Mouse (Mus musculus) stomach, embryonic 14.5 days (tissue): ENCODE results near the gene Gsdmc4. TPM values are rescaled to one million over a fixed set of nuclear protein-coding genes. Genes with fewer than 3 reads are reported as not detected.
"Not testable (repeated sequence)": the region's sequence is repeated elsewhere in the genome, so short reads cannot be mapped to it uniquely, and the experiment has no call there.

Source experiments
- ATAC-seq: fragments of 200-750 bp; cut with Nextera tagmentation; 2 replicates; pipeline ENCODE4 v1.8.0; 2017; ENCODE audit warnings: low read depth, moderate TSS enrichment; ENCODE audit not compliant: insufficient number of reproducible peaks, insufficient read depth, low FRiP score
- H3K27ac ChIP-seq: fragments of 300-500 bp; sonication (generic); 2 replicates; pipeline ENCODE4 v1.5.1; 2014; ENCODE audit warnings: mild to moderate bottlenecking, low read length, moderate library complexity, mixed read lengths
- H3K27me3 ChIP-seq: fragments of 300-500 bp; sonication (generic); 2 replicates; pipeline ENCODE4 v1.6.1; 2014; ENCODE audit warnings: low read length, control low read depth, mixed read lengths; ENCODE audit not compliant: control insufficient read depth, insufficient read depth
- H3K36me3 ChIP-seq: fragments of 300-500 bp; sonication (generic); 2 replicates; pipeline ENCODE4 v1.6.1; 2014; ENCODE audit warnings: mild to moderate bottlenecking, control low read depth, low read length, moderate library complexity, mixed read lengths; ENCODE audit not compliant: control insufficient read depth, insufficient read depth
- H3K4me1 ChIP-seq: fragments of 300-500 bp; sonication (generic); 2 replicates; pipeline ENCODE4 v1.6.1; 2014; ENCODE audit warnings: low read length, control low read depth, mixed read lengths; ENCODE audit not compliant: control insufficient read depth, insufficient read depth
- H3K4me2 ChIP-seq: fragments of 300-500 bp; sonication (generic); replicated peaks from 2 replicates; pipeline ENCODE4 v1.6.1; 2014; ENCODE audit warnings: low read depth, low read length, control low read depth
- H3K4me3 ChIP-seq: fragments of 300-500 bp; sonication (generic); 2 replicates; pipeline ENCODE4 v1.5.1; 2014; ENCODE audit warnings: low read depth, low read length, control low read depth
- H3K9ac ChIP-seq: fragments of 300-500 bp; sonication (generic); replicated peaks from 2 replicates; pipeline ENCODE4 v1.6.1; 2014; ENCODE audit warnings: low read depth, mild to moderate bottlenecking, control low read depth, low read length, moderate library complexity, mixed read lengths
- H3K9me3 ChIP-seq: fragments of 300-500 bp; sonication (generic); 2 replicates; pipeline ENCODE4 v1.6.1; 2016; ENCODE audit warnings: low read depth, low read length, control low read depth; ENCODE audit not compliant: control insufficient read depth
- WGBS: fragments of 180-500 bp; shearing (Covaris S2); extraction: QIAGEN DNeasy Blood & Tissue Kit; methylation state at CpG from one replicate; pipeline ENCODE4 v1.1.7; 2014; 5-methylcytosine and 5-hydroxymethylcytosine counted together
- polyA plus RNA-seq: library from polyadenylated mRNA; unstranded; fragments of >200 nt; fragmentation: Nextera tagmentation; extraction: Ambion mirVana; gene quantifications from 2 replicates; pipeline ENCODE4 v1.2.1, GENCODE M21; 2014

Gsdmc4 gene
- polyA plus RNA-seq: 0.74 and 2.1 TPM in 2 replicates

- not testable (repeated sequence) for H3K27ac ChIP-seq, H3K36me3 ChIP-seq, H3K9me3 ChIP-seq, ATAC-seq, H3K4me2 ChIP-seq, H3K4me1 ChIP-seq, H3K4me3 ChIP-seq, H3K9ac ChIP-seq, H3K27me3 ChIP-seq
- WGBS: 77% methylated on average over 2 of the region's 2 CpGs
Measured at GRCm38 (mm10) chr15:63912197-63912596, at the start of gene Gsdmc4. Gene Gsdmc4, minus strand, starts transcription at chr15:63912297.

GRCm38 (mm10) chr15:63960542-63960941 lies 48.4 kb upstream of the Gsdmc4 start:
- Histone ChIP-seq H3K9ac (no peak overlapping the region), H3K9me3 (no peaks in the 10 kb centered on the region), H3K36me3 (no peaks in the 10 kb centered on the region), H3K4me2 (no peak overlapping the region), H3K27ac (no peak overlapping the region), H3K4me1 (no peaks in the 10 kb centered on the region), H3K27me3 (no peaks in the 10 kb centered on the region), H3K4me3 (no peak overlapping the region)
- ATAC-seq: no peak
- 89% methylated on average over 2 of the region's 2 CpGs for WGBS

- Histone ChIP-seq H3K4me3 (no peak overlapping the region), H3K9ac (no peak overlapping the region), H3K36me3 (no peaks in the 10 kb centered on the region), H3K4me1 (no peaks in the 10 kb centered on the region), H3K9me3 (no peaks in the 10 kb centered on the region), H3K27ac (no peak overlapping the region), H3K4me2 (no peak overlapping the region), H3K27me3 (no peaks in the 10 kb centered on the region)
- no peak for ATAC-seq
Measured at GRCm38 (mm10) chr15:63957553-63957952, 45.5 kb upstream of the Gsdmc4 start.

- no peak overlapping the region for H3K27ac ChIP-seq
- no peaks in the 10 kb centered on the region for H3K4me1 ChIP-seq
- WGBS: 67% methylated on average over 4 of the region's 4 CpGs
- no peak overlapping the region for H3K4me2 ChIP-seq
- no peaks in the 10 kb centered on the region for H3K9me3 ChIP-seq
- H3K36me3 ChIP-seq: no peaks in the 10 kb centered on the region; the same call in 1 of the 2 replicates
- H3K27me3 ChIP-seq: no peaks in the 10 kb centered on the region
- no peak overlapping the region for H3K9ac ChIP-seq
- H3K4me3 ChIP-seq: no peak overlapping the region
- ATAC-seq: no peak
Measured at GRCm38 (mm10) chr15:63953256-63953655, 41.2 kb upstream of the Gsdmc4 start.

GRCm38 (mm10) chr15:63941221-63941620 lies 29.1 kb upstream of the Gsdmc4 start:
- Histone ChIP-seq H3K36me3 (peaks cover 20% of the 10 kb centered on the region), H3K4me3 (no peak overlapping the region), H3K27me3 (no peaks in the 10 kb centered on the region), H3K9ac (no peak overlapping the region), H3K4me1 (no peaks in the 10 kb centered on the region), H3K4me2 (no peak overlapping the region), H3K9me3 (no peaks in the 10 kb centered on the region), H3K27ac (no peak overlapping the region)
- ATAC-seq: no peak
- WGBS: 80% methylated on average over 1 of the region's 1 CpGs

GRCm38 (mm10) chr15:63932656-63933055 lies 20.6 kb upstream of the Gsdmc4 start:
- H3K36me3 ChIP-seq: peaks cover 20% of the 10 kb centered on the region
- no peak overlapping the region for H3K9ac ChIP-seq
- H3K4me1 ChIP-seq: no peaks in the 10 kb centered on the region
- H3K4me3 ChIP-seq: no peak overlapping the region
- ATAC-seq: no peak
- H3K27ac ChIP-seq: no peak overlapping the region
- H3K4me2 ChIP-seq: no peak overlapping the region
- WGBS: 89% methylated on average over 1 of the region's 1 CpGs
- H3K9me3 ChIP-seq: no peaks in the 10 kb centered on the region
- no peaks in the 10 kb centered on the region for H3K27me3 ChIP-seq

- Histone ChIP-seq H3K27ac (no peak overlapping the region), H3K27me3 (no peaks in the 10 kb centered on the region), H3K4me2 (no peak overlapping the region), H3K4me1 (no peaks in the 10 kb centered on the region), H3K36me3 (peaks cover 19% of the 10 kb centered on the region), H3K4me3 (no peak overlapping the region), H3K9me3 (no peaks in the 10 kb centered on the region), H3K9ac (no peak overlapping the region)
- no peak for ATAC-seq
- WGBS: 90% methylated on average over 1 of the region's 1 CpGs
Measured at GRCm38 (mm10) chr15:63931404-63931803, 19.3 kb upstream of the Gsdmc4 start.

GRCm38 (mm10) chr15:63930107-63931041 lies 18.3 kb upstream of the Gsdmc4 start:
- Histone ChIP-seq H3K9ac (no peak overlapping the region), H3K9me3 (no peaks in the 10 kb centered on the region), H3K4me1 (no peaks in the 10 kb centered on the region), H3K4me3 (no peak overlapping the region), H3K27ac (no peak overlapping the region), H3K27me3 (no peaks in the 10 kb centered on the region), H3K36me3 (peaks cover 16% of the 10 kb centered on the region), H3K4me2 (no peak overlapping the region)
- WGBS: 81% methylated on average over 18 of the region's 18 CpGs
- no peak for ATAC-seq
